Mouse (Mus musculus) liver, adult 2 months (tissue): ENCODE measurements around the gene Degs2.

Experiments used
- CTCF ChIP-seq: fragments of 200-500 bp; IDR thresholded peaks from 2 replicates; pipeline ENCODE4 v1.5.1; 2011; ENCODE audit warnings: low read depth, low read length, control low read depth
- POLR2A ChIP-seq: fragments of 200-500 bp; IDR thresholded peaks from 2 replicates; pipeline ENCODE4 v1.6.1; 2011; ENCODE audit warnings: low read length, control low read depth; ENCODE audit not compliant: insufficient read depth; ENCODE audit errors: extremely low read depth

DNA sequence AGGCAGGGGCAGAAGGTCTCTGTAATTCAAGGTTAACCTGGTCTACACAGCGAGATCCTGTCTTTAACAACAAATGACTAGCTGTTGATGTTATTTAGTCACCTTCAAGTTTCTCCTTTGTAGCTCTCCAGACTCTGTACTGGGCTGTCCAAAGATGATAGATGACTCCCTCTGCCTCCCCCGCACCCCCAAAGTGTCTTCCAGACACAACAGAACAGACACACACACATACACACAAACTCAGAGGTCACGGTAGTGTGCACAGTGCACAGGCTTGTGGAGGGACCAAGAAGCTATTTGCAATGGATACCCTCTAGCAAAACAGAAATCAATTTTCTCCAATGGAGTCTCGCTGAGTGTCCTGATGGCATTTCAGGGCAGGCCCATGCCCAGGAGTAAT, 40.1 kb upstream of the Degs2 start:
- TF ChIP-seq CTCF (no peak), POLR2A (no peak)
